Mouse (Mus musculus): ENCODE measurements at regions not wholly inside any gene's neighbourhood (a gene's known extent, or its start where the extent isn't known, plus 50 kb on each side); places are given as distances from the start of the nearest gene placed in this dataset.

GRCm38 (mm10) chrX:158451792-158452191 is 408.7 kb upstream of the Cnksr2 start:
- no peak for DNase-seq (ENCODE audit: extremely low spot score in 1 of 2, low spot score in 2 of 2)
- intact Hi-C loops (cut with DNase I), result no loop called here

GRCm38 (mm10) chrX:158423554-158424258 is 380.6 kb upstream of the Cnksr2 start:
- DNase-seq (ENCODE audit: extremely low spot score in 1 of 2, low spot score in 2 of 2), result no peak
- intact Hi-C loops (cut with DNase I), result no loop called here

GRCm38 (mm10) chrX:158394184-158394894 is 351.2 kb upstream of the Cnksr2 start:
- intact Hi-C loops (cut with DNase I), result loop anchor here (10.0 kb wide), 1 partner anchor 350 kb away; the partner anchor contains the start of gene Cnksr2
- no peak for DNase-seq (ENCODE audit: extremely low spot score in 1 of 2, low spot score in 2 of 2)

GRCm38 (mm10) chrX:158375791-158376190 is 332.7 kb upstream of the Cnksr2 start:
- intact Hi-C loops (cut with DNase I), result no loop called here
- no peak for DNase-seq (ENCODE audit: extremely low spot score in 1 of 2, low spot score in 2 of 2)

GRCm38 (mm10) chrX:158373219-158373618 is 330.1 kb upstream of the Cnksr2 start:
- DNase-seq (ENCODE audit: extremely low spot score in 1 of 2, low spot score in 2 of 2), result no peak
- intact Hi-C loops (cut with DNase I), result no loop called here

All from left cerebral cortex, postnatal 10 days (tissue).